Comparison of ENCODE assay signal across 10 mouse cellular contexts in genomic region chr5:114597222-114597621, GRCm38 (mm10). TPM values are rescaled to one million over a fixed set of nuclear protein-coding genes. Genes with fewer than 3 reads are reported as not detected.
A peak's percentile ranks its signal among the peaks of the same experiment; 100 is the strongest.
DNase-seq lines count a peak whose midpoint lies in the region; ATAC-seq and TF ChIP-seq lines count a peak whose summit lies in the region.
"Had no signal": no experiment of that assay in that cellular context is flagged by ENCODE, and none has a peak within 500 bp of the region (broad histone marks: within the 10 kb centered on the region; RNA-seq: fewer than 3 reads in every experiment).

No protein-coding gene starts in this region.

- no peaks in the 10 kb centered on the region for H3K27me3 ChIP-seq in heart, adult 2 months (ENCODE audit: control insufficient read depth, insufficient read depth, low read length)
- no peaks in the 10 kb centered on the region for H3K27me3 ChIP-seq in lung, postnatal 0 days (replicated peaks; ENCODE audit: insufficient read depth, low read length)
- no peaks in the 10 kb centered on the region for H3K27me3 ChIP-seq in hindbrain, postnatal 0 days (ENCODE audit: insufficient read depth, low read length)

- no peak overlapping the region for H3K4me2 ChIP-seq in lung, postnatal 0 days (replicated peaks; ENCODE audit: low read depth, low read length)
- H3K4me2 ChIP-seq in hindbrain, postnatal 0 days (ENCODE audit: low read depth, low read length): no peak overlapping the region
- H3K4me2 ChIP-seq: limb, embryonic 12.5 days had no signal

- H3K9me3 ChIP-seq in lung, postnatal 0 days (ENCODE audit: low read length): no peaks in the 10 kb centered on the region
- no peaks in the 10 kb centered on the region for H3K9me3 ChIP-seq in hindbrain, postnatal 0 days (ENCODE audit: low read length)
- H3K9me3 ChIP-seq: limb, embryonic 12.5 days; midbrain, embryonic 10.5 days had no signal

- peaks cover 18% of the 10 kb centered on the region for H3K4me1 ChIP-seq in heart, adult 2 months (ENCODE audit: control insufficient read depth, insufficient read depth, low read length)
- peaks cover 31% of the 10 kb centered on the region for H3K4me1 ChIP-seq in lung, postnatal 0 days (ENCODE audit: insufficient read depth, low read depth, low read length)
- H3K4me1 ChIP-seq in hindbrain, postnatal 0 days (ENCODE audit: insufficient read depth, low read length): peaks cover 12% of the 10 kb centered on the region

- TF ChIP-seq EP300 in heart, adult 2 months (IDR thresholded peaks at IDR 0.05; ENCODE audit: insufficient read depth, low read depth, low read length): no peak
- no peak for TF ChIP-seq EP300 in lung, postnatal 0 days (IDR thresholded peaks at IDR 0.05)

- WGBS in heart, adult 2 months: 39% methylated on average over 8 of the region's 8 CpGs
- 26% methylated on average over 8 of the region's 8 CpGs for WGBS in lung, postnatal 0 days
- 23% methylated on average over 8 of the region's 8 CpGs for WGBS in hindbrain, postnatal 0 days

- H3K36me3 ChIP-seq in heart, adult 2 months (ENCODE audit: control insufficient read depth, insufficient read depth, low read length): no peaks in the 10 kb centered on the region
- no peaks in the 10 kb centered on the region for H3K36me3 ChIP-seq in lung, postnatal 0 days (ENCODE audit: insufficient read depth, low read length)
- H3K36me3 ChIP-seq in hindbrain, postnatal 0 days (ENCODE audit: insufficient read depth, low read length): no peaks in the 10 kb centered on the region; the same call in 1 of the 2 replicates
- H3K36me3 ChIP-seq: limb, embryonic 12.5 days had no signal

- DNase-seq in heart, adult 2 months: no peak
- DNase-seq in heart, adult 8-10 months (ENCODE audit: low spot score): no peak
- no peak for DNase-seq in lung, postnatal 0 days (ENCODE audit: low spot score)
- no peak for DNase-seq in lung, postnatal 25 days (ENCODE audit: low spot score)
- no peak for DNase-seq in hindbrain, postnatal 0 days (ENCODE audit: low spot score)
- peak; percentile 81 for DNase-seq in thymus, postnatal 0 days (ENCODE audit: low spot score)
- DNase-seq in cerebellum, adult 9-11 months: no peak
- DNase-seq in left cerebral cortex, postnatal 14 days (ENCODE audit: low spot score in 2 of 2): no peak

- H3K9ac ChIP-seq in heart, adult 2 months (ENCODE audit: low read depth, low read length): no peak overlapping the region
- no peak overlapping the region for H3K9ac ChIP-seq in lung, postnatal 0 days (replicated peaks; ENCODE audit: low read depth)
- H3K9ac ChIP-seq in hindbrain, postnatal 0 days (replicated peaks; ENCODE audit: low read length): no peak overlapping the region
- H3K9ac ChIP-seq: limb, embryonic 12.5 days had no signal

- H3K27ac ChIP-seq in heart, adult 2 months: peak overlapping the region; percentile 31
- 0 out of 2 replicates have a peak overlapping the region, but pooled peaks have one; percentile 6 for H3K27ac ChIP-seq in lung, postnatal 0 days (ENCODE audit: low read length)
- H3K27ac ChIP-seq in hindbrain, postnatal 0 days: no peak overlapping the region
- H3K27ac ChIP-seq: limb, embryonic 12.5 days had no signal

- intact Hi-C loops in heart, adult 2 months (cut with DNase I): no loop called here
- intact Hi-C loops in left cerebral cortex, postnatal 14 days (cut with DNase I): no loop called here

- TF ChIP-seq CTCF in heart, adult 2 months (IDR thresholded peaks at IDR 0.05): no peak
- no peak for TF ChIP-seq CTCF in lung, postnatal 0 days (IDR thresholded peaks at IDR 0.05)
- TF ChIP-seq CTCF in hindbrain, postnatal 0 days (IDR thresholded peaks at IDR 0.05; ENCODE audit: low read depth): 0 out of 2 replicates have a peak, but pooled peaks have one; percentile 3

- no peak for TF ChIP-seq POLR2A in heart, adult 2 months (IDR thresholded peaks at IDR 0.05; ENCODE audit: insufficient read depth, low read depth, low read length)

- H3K4me3 ChIP-seq in heart, adult 2 months: no peak overlapping the region
- no peak overlapping the region for H3K4me3 ChIP-seq in lung, postnatal 0 days (ENCODE audit: low read depth, low read length)
- H3K4me3 ChIP-seq in hindbrain, postnatal 0 days (ENCODE audit: low read length): no peak overlapping the region
- H3K4me3 ChIP-seq: limb, embryonic 12.5 days; midbrain, embryonic 10.5 days had no signal

- ATAC-seq in lung, postnatal 0 days: no peak
- no peak for ATAC-seq in hindbrain, postnatal 0 days

- H3K79me2 ChIP-seq in heart, adult 2 months (replicated peaks; ENCODE audit: control insufficient read depth, insufficient read depth, low read length): no peaks in the 10 kb centered on the region

RNA-seq across cellular contexts. Expression of gene Fam222a, which starts 29.4 kb away (rescaled TPM):
- total RNA-seq in heart, adult 2 months (2021): 1 to 10 TPM; 2.1 to 5.0 TPM
- polyA plus RNA-seq in heart, adult 2 months (2012; rRNA removed): 2.0 and 2.8 TPM in 2 replicates
- total RNA-seq in heart, adult 8-10 months (2022): 1 to 10 TPM; 1.2 to 2.4 (median 1.7) TPM
- 1.9 and 2.3 TPM in 2 replicates for polyA plus RNA-seq in lung, postnatal 0 days (2015; fragmentation: Nextera tagmentation; extraction: Ambion mirVana)
- 11.7 and 15.1 TPM in 2 replicates for total RNA-seq in hindbrain, postnatal 0 days (2014; rRNA removed)
- 2.8 and 2.9 TPM in 2 replicates for polyA plus RNA-seq in hindbrain, postnatal 0 days (2015; fragmentation: Nextera tagmentation; extraction: Ambion mirVana)
- 1.6 and 2.3 TPM in 2 replicates for polyA plus RNA-seq in thymus, postnatal 0 days (2015; fragmentation: Nextera tagmentation; extraction: Ambion mirVana)
- total RNA-seq in left cerebral cortex, postnatal 14 days (2021): 1 to 10 TPM; 8.1 to 9.0 TPM
